In genomic region chr17:88274720-88275433, GRCm38 (mm10) we compare ENCODE assay signal across 9 mouse cellular contexts.
DNase-seq lines count a peak whose midpoint lies in the region; ATAC-seq and TF ChIP-seq lines count a peak whose summit lies in the region.
"Had no signal": no experiment of that assay in that cellular context is flagged by ENCODE, and none has a peak within 500 bp of the region (broad histone marks: within the 10 kb centered on the region; RNA-seq: fewer than 3 reads in every experiment).

No protein-coding gene starts in this region.

- peak overlapping the region; percentile 55; the same call in 1 of the 2 replicates for H3K27ac ChIP-seq in kidney, adult 2 months (ENCODE audit: insufficient read depth, low read depth, low read length)
- H3K27ac ChIP-seq: embryonic facial prominence, embryonic 12.5 days had no signal

- TF ChIP-seq POLR2A in kidney, adult 2 months (IDR thresholded peaks at IDR 0.05; ENCODE audit: low read depth, low read length) = no peak

- no peaks in the 10 kb centered on the region; the same call in 1 of the 2 replicates for H3K4me1 ChIP-seq in kidney, adult 2 months (ENCODE audit: control insufficient read depth, insufficient read depth, low read length)
- H3K4me1 ChIP-seq: embryonic facial prominence, embryonic 12.5 days had no signal

- H3K4me3 ChIP-seq in kidney, adult 2 months (ENCODE audit: insufficient read depth, low read depth, low read length) = no peak overlapping the region
- H3K4me3 ChIP-seq: embryonic facial prominence, embryonic 12.5 days had no signal

- WGBS in kidney, adult 2 months = 18% methylated on average over 6 of the region's 6 CpGs

- H3K36me3 ChIP-seq in kidney, adult 2 months (ENCODE audit: control insufficient read depth, insufficient read depth, low read length) = no peaks in the 10 kb centered on the region
- H3K36me3 ChIP-seq: embryonic facial prominence, embryonic 12.5 days had no signal

- DNase-seq in kidney, adult 2 months = peak; percentile 27
- no peak for DNase-seq in kidney, adult 18-20 months
- DNase-seq in testis, postnatal 10 days (ENCODE audit: low spot score) = peak; percentile 29
- DNase-seq in testis, postnatal 14 days (ENCODE audit: low spot score) = no peak
- peak; percentile 54 to 88 for DNase-seq in left cerebral cortex, postnatal 14 days (ENCODE audit: low spot score in 2 of 2)
- DNase-seq in adrenal gland, adult 18-20 months (ENCODE audit: low spot score in 2 of 2) = no peak
- DNase-seq in heart, adult 8-10 months (ENCODE audit: low spot score) = no peak

- ATAC-seq in erythroblast, adult 5-6 weeks (replicated peaks; ENCODE audit: low FRiP score, poor library complexity, severe bottlenecking) = no peak

- intact Hi-C loops in left cerebral cortex, postnatal 14 days (cut with DNase I) = no loop called here

- no peaks in the 10 kb centered on the region for H3K27me3 ChIP-seq in kidney, adult 2 months (replicated peaks; ENCODE audit: control insufficient read depth, insufficient read depth, low read length)
- H3K27me3 ChIP-seq: embryonic facial prominence, embryonic 12.5 days had no signal

- TF ChIP-seq CTCF in kidney, adult 2 months (conservative IDR thresholded peaks at IDR 0.05; ENCODE audit: insufficient read depth, insufficient read length, low read depth, low read length) = no peak

Comparison
In these comparisons a context has a peak if more than half of its experiments do, and no peak if none do; other contexts are left out.
1. DNase-seq: peak in kidney, adult 2 months (single experiment), testis, postnatal 10 days (single experiment) and left cerebral cortex, postnatal 14 days (2 of 2); none in kidney, adult 18-20 months (single experiment), testis, postnatal 14 days (single experiment), adrenal gland, adult 18-20 months (0 of 2) and heart, adult 8-10 months (single experiment).